Mouse (Mus musculus) myocyte (in vitro differentiated cells): ENCODE measurements around the gene Trpm5. TPM values are rescaled to one million over a fixed set of nuclear protein-coding genes. Genes with fewer than 3 reads are reported as not detected.
A peak's percentile ranks its signal among the peaks of the same experiment; 100 is the strongest.

Source experiments
- H3K27me3 ChIP-seq: one replicate; pipeline ENCODE4 v1.6.1; 2011; ENCODE audit not compliant: control insufficient read depth, insufficient read depth, insufficient read length
- H3K36me3 ChIP-seq: one replicate; pipeline ENCODE4 v1.6.1; 2011; ENCODE audit not compliant: control insufficient read depth, insufficient read depth
- H3K4me2 ChIP-seq: one replicate; pipeline ENCODE4 v1.6.1; 2011; ENCODE audit warnings: low read depth, control low read depth
- H3K4me3 ChIP-seq: one replicate; pipeline ENCODE4 v1.5.1; 2011; ENCODE audit warnings: mild to moderate bottlenecking, control low read depth, moderate library complexity
- H3K79me2 ChIP-seq: one replicate; pipeline ENCODE4 v1.6.1; 2011; ENCODE audit not compliant: control insufficient read depth, insufficient read depth
- H3ac ChIP-seq: one replicate; pipeline ENCODE4 v1.6.1; 2011; ENCODE audit not compliant: control insufficient read depth, insufficient read length
- CEBPB ChIP-seq: IDR thresholded peaks from 2 replicates; pipeline ENCODE4 v1.6.1; 2011; ENCODE audit warnings: mild to moderate bottlenecking, moderate library complexity; ENCODE audit not compliant: poor library complexity, insufficient read depth, severe bottlenecking
- E2F4 ChIP-seq: IDR thresholded peaks from one replicate; pipeline ENCODE4 v1.6.1; 2011; ENCODE audit warnings: mild to moderate bottlenecking, control low read depth, moderate library complexity; ENCODE audit not compliant: insufficient read depth
- MAX ChIP-seq: IDR thresholded peaks from one replicate; pipeline ENCODE4 v1.6.1; 2011; ENCODE audit warnings: low read depth, mild to moderate bottlenecking, control low read depth
- MYOD1 ChIP-seq, 3 experiments: IDR thresholded peaks; one replicate each; pipeline ENCODE4 v1.6.1; 2011; ENCODE audit warnings: control low read depth in 2 of 3, low read depth in 2 of 3, mild to moderate bottlenecking in 2 of 3, moderate library complexity in 1 of 3; ENCODE audit not compliant: insufficient read length in 2 of 3, control insufficient read depth in 1 of 3
- MYOG ChIP-seq, 3 experiments: IDR thresholded peaks; one replicate each; pipeline ENCODE4 v1.6.1; 2011; ENCODE audit warnings: control low read depth in 2 of 3, low read depth in 2 of 3, mild to moderate bottlenecking in 2 of 3; ENCODE audit not compliant: insufficient read length in 2 of 3, control insufficient read depth in 1 of 3, insufficient read depth in 1 of 3
- POLR2A ChIP-seq: IDR thresholded peaks from one replicate; pipeline ENCODE4 v1.6.1; 2011; ENCODE audit warnings: low read depth, mild to moderate bottlenecking, control low read depth, moderate library complexity; ENCODE audit not compliant: insufficient read length
- POLR2AphosphoS2 ChIP-seq: IDR thresholded peaks from one replicate; pipeline ENCODE4 v1.6.1; 2011; ENCODE audit warnings: low read depth, control low read depth; ENCODE audit not compliant: insufficient read length
- REST ChIP-seq: IDR thresholded peaks from one replicate; pipeline ENCODE4 v1.6.1; 2011; ENCODE audit warnings: mild to moderate bottlenecking, control low read depth, moderate library complexity; ENCODE audit not compliant: insufficient read depth, insufficient read length
- SRF ChIP-seq: IDR thresholded peaks from one replicate; pipeline ENCODE4 v1.6.1; 2011; ENCODE audit warnings: low read depth; ENCODE audit not compliant: control insufficient read depth, insufficient read length
- TCF12 ChIP-seq: IDR thresholded peaks from one replicate; pipeline ENCODE4 v1.6.1; 2011; ENCODE audit warnings: mild to moderate bottlenecking, control low read depth; ENCODE audit not compliant: poor library complexity, insufficient read depth, severe bottlenecking
- TCF3 ChIP-seq: IDR thresholded peaks from one replicate; pipeline ENCODE4 v1.6.1; 2011; ENCODE audit warnings: low read depth, control low read depth; ENCODE audit not compliant: insufficient read length
- USF1 ChIP-seq: IDR thresholded peaks from one replicate; pipeline ENCODE4 v1.6.1; 2011; ENCODE audit warnings: low read depth, mild to moderate bottlenecking, control low read depth, moderate library complexity
- polyA plus RNA-seq: library from polyadenylated mRNA; unstranded; fragments of >200 nt; fragmentation: generic; extraction: Trizol; gene quantifications from one replicate; pipeline ENCODE4 v1.2.1, GENCODE M21; 2012; ENCODE audit warnings: missing spikeins

Gene Trpm5
- polyA plus RNA-seq, 1 experiment = 6.9 TPM

DNA sequence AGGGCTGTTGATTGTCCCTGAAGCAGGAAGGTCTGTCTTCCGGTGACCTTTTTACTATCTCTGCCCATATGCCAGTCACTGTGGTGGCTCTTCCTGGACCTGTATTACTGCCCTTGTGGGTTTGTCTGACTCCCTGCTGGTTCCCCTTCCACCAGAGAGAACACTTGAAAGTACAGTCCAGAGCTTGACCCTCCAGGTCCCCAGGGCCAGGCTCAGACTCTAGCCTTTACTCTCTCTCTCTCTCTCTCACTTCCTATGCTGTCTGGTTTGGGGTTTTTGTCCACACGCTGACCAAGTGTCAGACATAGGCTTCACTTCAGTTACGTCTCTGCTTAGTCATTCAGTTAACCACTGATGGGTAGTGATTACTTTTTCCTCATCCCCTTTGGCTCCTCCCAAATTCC, 51.5 kb downstream of the Trpm5 start:
- Histone ChIP-seq H3K36me3 (no peaks in the 10 kb centered on the region), H3K27me3 (no peaks in the 10 kb centered on the region), H3K4me2 (peak overlapping the region; percentile 15), H3K4me3 (no peak overlapping the region), H3ac (no peak overlapping the region), H3K79me2 (no peaks in the 10 kb centered on the region)
- TF ChIP-seq E2F4 = no peak
- no peak for TF ChIP-seq CEBPB
- no peak for TF ChIP-seq REST
- no peak for TF ChIP-seq SRF
- no peak for TF ChIP-seq MYOD1 (IDR thresholded peaks at IDR 0.05; ENCODE audit: control insufficient read depth in 1 of 3, insufficient read length in 2 of 3, low read depth in 2 of 3)
- TF ChIP-seq POLR2A = no peak
- TF ChIP-seq TCF3 = no peak
- TF ChIP-seq TCF12 = no peak

- no peaks in the 10 kb centered on the region for H3K27me3 ChIP-seq
- H3K4me2 ChIP-seq = no peak overlapping the region
- H3K4me3 ChIP-seq = no peak overlapping the region
- H3K36me3 ChIP-seq = no peaks in the 10 kb centered on the region
- no peaks in the 10 kb centered on the region for H3K79me2 ChIP-seq
- TF ChIP-seq USF1 (no peak), TCF3 (no peak), MAX (no peak), CEBPB (no peak), MYOG (IDR thresholded peaks at IDR 0.05; ENCODE audit: control insufficient read depth in 1 of 3, insufficient read depth in 1 of 3, insufficient read length in 2 of 3, low read depth in 2 of 3) (no peak), POLR2AphosphoS2 (no peak), TCF12 (no peak), MYOD1 (IDR thresholded peaks at IDR 0.05; ENCODE audit: control insufficient read depth in 1 of 3, insufficient read length in 2 of 3, low read depth in 2 of 3) (no peak), POLR2A (no peak), SRF (no peak), E2F4 (no peak), REST (no peak)
- no peak overlapping the region for H3ac ChIP-seq
Observed at GRCm38 (mm10) chr7:143042089-143042488, 52.4 kb downstream of the Trpm5 start.

- Histone ChIP-seq H3K79me2 (no peaks in the 10 kb centered on the region), H3K27me3 (no peaks in the 10 kb centered on the region), H3ac (no peak overlapping the region), H3K36me3 (no peaks in the 10 kb centered on the region), H3K4me2 (no peak overlapping the region), H3K4me3 (no peak overlapping the region)
- TF ChIP-seq CEBPB = no peak
- TF ChIP-seq E2F4 = no peak
- no peak for TF ChIP-seq TCF12
- no peak for TF ChIP-seq MAX
- TF ChIP-seq MYOG (IDR thresholded peaks at IDR 0.05; ENCODE audit: control insufficient read depth in 1 of 3, insufficient read depth in 1 of 3, insufficient read length in 2 of 3, low read depth in 2 of 3) = no peak
- no peak for TF ChIP-seq POLR2AphosphoS2
- no peak for TF ChIP-seq TCF3
- no peak for TF ChIP-seq REST
- no peak for TF ChIP-seq MYOD1 (IDR thresholded peaks at IDR 0.05; ENCODE audit: control insufficient read depth in 1 of 3, insufficient read length in 2 of 3, low read depth in 2 of 3)
- no peak for TF ChIP-seq SRF
- TF ChIP-seq USF1 = no peak
- no peak for TF ChIP-seq POLR2A
Observed at GRCm38 (mm10) chr7:143041138-143041822, 53.2 kb downstream of the Trpm5 start.

- Histone ChIP-seq H3K27me3 (no peaks in the 10 kb centered on the region), H3K36me3 (no peaks in the 10 kb centered on the region), H3K4me3 (no peak overlapping the region), H3ac (no peak overlapping the region), H3K4me2 (no peak overlapping the region), H3K79me2 (no peaks in the 10 kb centered on the region)
- TF ChIP-seq MYOG (IDR thresholded peaks at IDR 0.05; ENCODE audit: control insufficient read depth in 1 of 3, insufficient read depth in 1 of 3, insufficient read length in 2 of 3, low read depth in 2 of 3) (no peak), TCF12 (no peak), MYOD1 (IDR thresholded peaks at IDR 0.05; ENCODE audit: control insufficient read depth in 1 of 3, insufficient read length in 2 of 3, low read depth in 2 of 3) (no peak), TCF3 (no peak), CEBPB (no peak), REST (no peak), USF1 (no peak), POLR2AphosphoS2 (no peak), MAX (no peak), E2F4 (no peak), SRF (no peak), POLR2A (no peak)
Observed at GRCm38 (mm10) chr7:143040561-143040960, 53.9 kb downstream of the Trpm5 start.
